Mouse (Mus musculus): ENCODE measurements around the gene BC107364. TPM values are rescaled to one million over a fixed set of nuclear protein-coding genes. Genes with fewer than 3 reads are reported as not detected.

BC107364 gene
- not detected for polyA plus RNA-seq (2017; shearing (Covaris generic))

GRCm38 (mm10) chr3:96452262-96452661 is at the start of gene BC107364:
Gene BC107364, minus strand, starts transcription at chr3:96452306.

Other genes with a start within 250 kb of the BC107364 start
- gene Bola1, start 232.6 kb downstream of the BC107364 start, polyA plus RNA-seq (2017; shearing (Covaris generic)): 10 to 100 TPM; 21.5 to 30.7 TPM
- gene Hist2h2ab, start 232.4 kb downstream of the BC107364 start, polyA plus RNA-seq (2017; shearing (Covaris generic)): 1 to 10 TPM; 1.1 to 1.6 TPM
- 10 to 100 TPM in 1 of 2 experiments, 1 to 10 TPM in 1; 6.4 to 10.1 TPM for gene Hist2h2ac, start 231.4 kb downstream of the BC107364 start, polyA plus RNA-seq (2017; shearing (Covaris generic))
- gene Hist2h2be, start 231.2 kb downstream of the BC107364 start, polyA plus RNA-seq (2017; shearing (Covaris generic)): 1 to 10 TPM; 5.0 to 5.9 TPM
- gene Hist2h3c2, start 213.2 kb downstream of the BC107364 start, polyA plus RNA-seq (2017; shearing (Covaris generic)): under 1 TPM in 1 of 2 experiments, not detected in 1; 0.25 TPM
- gene Hist2h2aa2, start 212.0 kb downstream of the BC107364 start, polyA plus RNA-seq (2017; shearing (Covaris generic)): 10 to 100 TPM; 51.7 to 57.6 TPM
- gene Hist2h2aa1, start 206.8 kb downstream of the BC107364 start, polyA plus RNA-seq (2017; shearing (Covaris generic)): not detected
- gene Hist2h3c1, start 205.6 kb downstream of the BC107364 start, polyA plus RNA-seq (2017; shearing (Covaris generic)): not detected
- 1 to 10 TPM; 1.3 to 1.4 TPM for gene Hist2h4, start 189.0 kb downstream of the BC107364 start, polyA plus RNA-seq (2017; shearing (Covaris generic))
- gene Hist2h3b, start 183.7 kb downstream of the BC107364 start, polyA plus RNA-seq (2017; shearing (Covaris generic)): 10 to 100 TPM in 1 of 2 experiments, 1 to 10 TPM in 1; 9.4 to 10.6 TPM
- gene Hist2h2bb, start 182.6 kb downstream of the BC107364 start, polyA plus RNA-seq (2017; shearing (Covaris generic)): 1 to 10 TPM; 4.5 to 6.4 TPM
- 1 to 10 TPM in 1 of 2 experiments, under 1 TPM in 1; 0.92 to 1.8 TPM for gene Fcgr1, start 158.3 kb downstream of the BC107364 start, polyA plus RNA-seq (2017; shearing (Covaris generic))
- gene Hfe2, start 72.9 kb upstream of the BC107364 start, polyA plus RNA-seq (2017; shearing (Covaris generic)): not detected
- 100 to 1,000 TPM; 566 to 913 TPM for gene Txnip, start 105.7 kb upstream of the BC107364 start, polyA plus RNA-seq (2017; shearing (Covaris generic))
- under 1 TPM; 0.62 to 0.69 TPM for gene Gm16253, start 124.7 kb upstream of the BC107364 start, polyA plus RNA-seq (2017; shearing (Covaris generic))
- gene Polr3gl, start 141.9 kb upstream of the BC107364 start, polyA plus RNA-seq (2017; shearing (Covaris generic)): 10 to 100 TPM; 15.0 to 21.6 TPM
- not detected for gene Ankrd34a, start 144.3 kb upstream of the BC107364 start, polyA plus RNA-seq (2017; shearing (Covaris generic))
- under 1 TPM; 0.06 to 0.18 TPM for gene Lix1l, start 148.8 kb upstream of the BC107364 start, polyA plus RNA-seq (2017; shearing (Covaris generic))
- gene Rbm8a, start 177.6 kb upstream of the BC107364 start, polyA plus RNA-seq (2017; shearing (Covaris generic)): 100 to 1,000 TPM; 156 to 191 TPM
- 10 to 100 TPM; 33.0 to 66.2 TPM for gene Pex11b, start 183.1 kb upstream of the BC107364 start, polyA plus RNA-seq (2017; shearing (Covaris generic))
- under 1 TPM in 1 of 2 experiments, not detected in 1; 0.33 TPM for gene Gm42957, start 183.2 kb upstream of the BC107364 start, polyA plus RNA-seq (2017; shearing (Covaris generic))
- under 1 TPM; 0.04 to 0.16 TPM for gene Itga10, start 193.3 kb upstream of the BC107364 start, polyA plus RNA-seq (2017; shearing (Covaris generic))
- gene Ankrd35, start 217.8 kb upstream of the BC107364 start, polyA plus RNA-seq (2017; shearing (Covaris generic)): under 1 TPM in 1 of 2 experiments, not detected in 1; 0.64 TPM
- 10 to 100 TPM; 19.7 to 28.1 TPM for gene Pias3, start 244.1 kb upstream of the BC107364 start, polyA plus RNA-seq (2017; shearing (Covaris generic))

Data from activated CD4-positive, CD25-positive, alpha-beta regulatory T cell (primary cell).